Mouse (Mus musculus) thymus, adult 2 months (tissue): ENCODE data around the gene Fndc3a.

Experiments
- CTCF ChIP-seq: fragments of 200-500 bp; IDR thresholded peaks from 2 replicates; pipeline ENCODE4 v1.5.1; 2012; ENCODE audit warnings: mild to moderate bottlenecking, control low read depth, low read length, moderate library complexity, borderline replicate concordance; ENCODE audit not compliant: control insufficient read depth, poor library complexity, insufficient read depth; ENCODE audit errors: extremely low read depth
- POLR2A ChIP-seq: fragments of 200-500 bp; IDR thresholded peaks from 2 replicates; pipeline ENCODE4 v1.6.1; 2012; ENCODE audit warnings: mild to moderate bottlenecking, low read length, control low read depth, moderate library complexity; ENCODE audit not compliant: control insufficient read depth, poor library complexity, insufficient read depth; ENCODE audit errors: extremely low read depth

DNA sequence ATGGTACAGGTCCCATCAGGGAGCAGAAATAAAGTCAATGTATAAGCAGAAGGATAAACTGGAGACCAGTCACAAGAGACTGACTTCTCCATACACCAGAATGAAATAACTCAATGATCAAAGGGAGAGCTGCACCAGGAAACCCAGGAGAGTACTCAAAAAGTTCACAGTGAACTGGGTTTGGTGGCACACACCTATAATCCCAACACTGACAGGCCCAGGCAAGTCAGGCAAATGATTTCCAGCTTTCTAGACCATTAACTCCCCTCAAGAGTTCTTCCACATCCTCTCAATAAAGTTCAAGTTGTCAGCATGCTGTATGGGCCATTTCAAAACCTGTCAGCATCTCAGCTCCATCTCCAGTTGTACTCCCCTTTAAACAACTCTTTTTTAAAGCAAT lies 64.3 kb downstream of the Fndc3a start:
- TF ChIP-seq POLR2A (no peak), CTCF (no peak)
